Mouse (Mus musculus): ENCODE measurements around the gene Magoh.

Magoh gene

GRCm38 (mm10) chr4:107879254-107880050 lies at the start of gene Magoh:
Gene Magoh, plus strand, starts transcription at chr4:107879755.
- CTCF ChIA-PET: no interaction called here
- POLR2A ChIA-PET: interaction anchor here in 2 of 4 experiments (0.6 to 3.3 kb wide), 8 partner anchors 7 to 192 kb away, joined by 3 to 33 read pairs (median 3); partner anchors contain the start of gene 0610037L13Rik (in 2 of the 2)

GRCm38 (mm10) chr4:107830189-107830588 lies 49.4 kb upstream of the Magoh start:
- ChIA-PET POLR2A (interaction anchor here in 2 of 4 experiments (1.3 to 2.0 kb wide), 7 partner anchors 10 to 60 kb away, joined by 4 to 6 read pairs (median 4); partner anchors contain the start of gene 0610037L13Rik (in 1 of the 2)), CTCF (interaction anchor here in 2 of 4 experiments (0.8 to 1.6 kb wide), 2 partner anchors 15 to 93 kb away, joined by 3 to 5 read pairs; no protein-coding TSS in a partner anchor)

- CTCF ChIA-PET: interaction anchor here in 2 of 4 experiments (0.8 to 1.6 kb wide), 2 partner anchors 14 to 93 kb away, joined by 3 to 5 read pairs; no protein-coding TSS in a partner anchor
- POLR2A ChIA-PET: interaction anchor here in 2 of 4 experiments (1.5 to 2.0 kb wide), 4 partner anchors 13 to 59 kb away, joined by 4 to 6 read pairs (median 4); partner anchors contain the start of gene 0610037L13Rik (in 1 of the 2)
Measured at GRCm38 (mm10) chr4:107830821-107831221, 48.7 kb upstream of the Magoh start.

- POLR2A ChIA-PET: interaction anchor here in 2 of 4 experiments (0.6 to 2.0 kb wide), 3 partner anchors 14 to 628 kb away, joined by 3 to 4 read pairs (median 4); no protein-coding TSS in a partner anchor
- CTCF ChIA-PET: interaction anchor here in 1 of 4 experiments (1.0 to 1.2 kb wide), 2 partner anchors 94 to 131 kb away, joined by 3 read pairs; no protein-coding TSS in a partner anchor
Measured at GRCm38 (mm10) chr4:107831678-107832077, 47.9 kb upstream of the Magoh start.

GRCm38 (mm10) chr4:107833525-107833924 lies 46.0 kb upstream of the Magoh start:
- POLR2A ChIA-PET: interaction anchor here in 1 of 4 experiments (1.1 kb wide), 1 partner anchor 31 kb away, joined by 3 read pairs; the partner anchor contains the start of gene Lrp8

GRCm38 (mm10) chr4:107834643-107835314 lies 44.8 kb upstream of the Magoh start:
- POLR2A ChIA-PET: interaction anchor here in 3 of 4 experiments (0.6 to 1.5 kb wide), 11 partner anchors 10 to 59 kb away, joined by 3 to 7 read pairs (median 3); no protein-coding TSS in a partner anchor
- CTCF ChIA-PET: interaction anchor here (0.6 to 1.1 kb wide), 14 partner anchors 9 to 708 kb away, joined by 3 to 8 read pairs (median 3); no protein-coding TSS in a partner anchor

More at GRCm38 (mm10) chr4:107833525-107833924, 46.0 kb upstream of the Magoh start:
- CTCF ChIA-PET: no interaction called here

GRCm38 (mm10) chr4:107835508-107835909 lies 44.0 kb upstream of the Magoh start:
- CTCF ChIA-PET: interaction anchor here in 3 of 4 experiments (0.6 to 1.1 kb wide), 8 partner anchors 8 to 382 kb away, joined by 3 to 5 read pairs (median 4); no protein-coding TSS in a partner anchor

GRCm38 (mm10) chr4:107836758-107837157 lies 42.8 kb upstream of the Magoh start:
- ChIA-PET POLR2A (no interaction called here), CTCF (no interaction called here)

More at GRCm38 (mm10) chr4:107835508-107835909, 44.0 kb upstream of the Magoh start:
- POLR2A ChIA-PET: interaction anchor here in 3 of 4 experiments (0.7 to 1.5 kb wide), 5 partner anchors 11 to 37 kb away, joined by 3 read pairs; no protein-coding TSS in a partner anchor

- ChIA-PET POLR2A (no interaction called here), CTCF (interaction anchor here in 3 of 4 experiments (0.6 to 2.6 kb wide), 3 partner anchors 9 to 774 kb away, joined by 3 to 6 read pairs (median 3); no protein-coding TSS in a partner anchor)
Measured at GRCm38 (mm10) chr4:107837910-107838309, 41.6 kb upstream of the Magoh start.

GRCm38 (mm10) chr4:107843687-107844086 lies 35.9 kb upstream of the Magoh start:
- POLR2A ChIA-PET: interaction anchor here in 1 of 4 experiments (1.4 kb wide), 1 partner anchor 13 kb away, joined by 3 read pairs; no protein-coding TSS in a partner anchor
- CTCF ChIA-PET: interaction anchor here (0.6 to 4.2 kb wide), 5 partner anchors 8 to 106 kb away, joined by 3 to 31 read pairs (median 3); no protein-coding TSS in a partner anchor

GRCm38 (mm10) chr4:107844971-107845370 lies 34.6 kb upstream of the Magoh start:
- POLR2A ChIA-PET: interaction anchor here in 3 of 4 experiments (0.6 to 1.4 kb wide), 8 partner anchors 10 to 321 kb away, joined by 3 to 5 read pairs (median 3); partner anchors contain the start of gene Lrp8 (in 1 of the 3)
- CTCF ChIA-PET: interaction anchor here (0.5 to 4.2 kb wide), 22 partner anchors 10 to 391 kb away, joined by 3 to 31 read pairs (median 4); no protein-coding TSS in a partner anchor

- ChIA-PET POLR2A (interaction anchor here in 2 of 4 experiments (0.6 to 1.7 kb wide), 15 partner anchors 10 to 176 kb away, joined by 3 to 7 read pairs (median 3); partner anchors contain the start of gene 0610037L13Rik (in 2 of the 2)), CTCF (interaction anchor here (0.6 to 4.2 kb wide), 12 partner anchors 12 to 931 kb away, joined by 3 to 31 read pairs (median 4); partner anchors contain the start of gene Lrp8 (in 1 of the 4))
Measured at GRCm38 (mm10) chr4:107846795-107847194, 32.8 kb upstream of the Magoh start.

GRCm38 (mm10) chr4:107848546-107848945 lies 31.0 kb upstream of the Magoh start:
- POLR2A ChIA-PET: interaction anchor here in 3 of 4 experiments (0.5 to 1.1 kb wide), 5 partner anchors 19 to 471 kb away, joined by 3 to 6 read pairs (median 3); no protein-coding TSS in a partner anchor
- CTCF ChIA-PET: interaction anchor here in 2 of 4 experiments (0.8 to 1.7 kb wide), 2 partner anchors 111 kb away, joined by 3 to 5 read pairs; no protein-coding TSS in a partner anchor

GRCm38 (mm10) chr4:107849621-107850020 lies 29.9 kb upstream of the Magoh start:
- CTCF ChIA-PET: interaction anchor here in 3 of 4 experiments (0.6 to 1.7 kb wide), 5 partner anchors 112 to 253 kb away, joined by 3 to 5 read pairs (median 4); no protein-coding TSS in a partner anchor
- POLR2A ChIA-PET: interaction anchor here in 1 of 4 experiments (0.9 to 1.6 kb wide), 3 partner anchors 12 to 44 kb away, joined by 3 to 4 read pairs (median 4); no protein-coding TSS in a partner anchor

GRCm38 (mm10) chr4:107850091-107850490 lies 29.5 kb upstream of the Magoh start:
- ChIA-PET CTCF (interaction anchor here in 3 of 4 experiments (1.2 to 1.7 kb wide), 4 partner anchors 112 to 149 kb away, joined by 3 to 5 read pairs (median 4); no protein-coding TSS in a partner anchor), POLR2A (interaction anchor here in 1 of 4 experiments (0.7 to 1.6 kb wide), 4 partner anchors 12 to 229 kb away, joined by 3 to 4 read pairs (median 4); no protein-coding TSS in a partner anchor)

- ChIA-PET POLR2A (no interaction called here), CTCF (interaction anchor here in 1 of 4 experiments (1.8 kb wide), 1 partner anchor 116 kb away, joined by 6 read pairs; no protein-coding TSS in a partner anchor)
Measured at GRCm38 (mm10) chr4:107853333-107853732, 26.2 kb upstream of the Magoh start.

- ChIA-PET POLR2A (no interaction called here), CTCF (interaction anchor here in 1 of 4 experiments (1.8 kb wide), 1 partner anchor 116 kb away, joined by 6 read pairs; no protein-coding TSS in a partner anchor)
Measured at GRCm38 (mm10) chr4:107853836-107854235, 25.7 kb upstream of the Magoh start.
